Mouse (Mus musculus) heart, postnatal 14 days (tissue): Measurements from ENCODE around the gene Alox5. TPM values are rescaled to one million over a fixed set of nuclear protein-coding genes. Genes with fewer than 3 reads are reported as not detected.

Source experiments
- DNase-seq, 2 experiments: peaks; one replicate each; pipeline ENCODE4 v3.0.0; 2021 to 2022
- intact Hi-C: fragments of 180-260 bp; cut with DNase I; formaldehyde crosslinking; loops from one replicate; pipeline ENCODE4 v1.15.1; 2025
- total RNA-seq, 2 experiments: library from RNA; stranded (reverse); gene quantifications; 2 replicates each; pipeline ENCODE4 v1.2.3; 2021

The Alox5 gene
- total RNA-seq, 2 experiments from 2014 or later, result 5.6 to 7.2 TPM

GRCm38 (mm10) chr6:116419699-116420098 lies 41.3 kb downstream of the Alox5 start:
- intact Hi-C loops, result loop anchor here (5.0 kb wide), 2 partner anchors 153 to 278 kb away; no protein-coding TSS in a partner anchor
- no peak for DNase-seq

GRCm38 (mm10) chr6:116418487-116418886 lies 42.5 kb downstream of the Alox5 start:
- intact Hi-C loops, result loop anchor here (5.0 kb wide), 2 partner anchors 154 to 279 kb away; no protein-coding TSS in a partner anchor
- DNase-seq, result no peak

DNA sequence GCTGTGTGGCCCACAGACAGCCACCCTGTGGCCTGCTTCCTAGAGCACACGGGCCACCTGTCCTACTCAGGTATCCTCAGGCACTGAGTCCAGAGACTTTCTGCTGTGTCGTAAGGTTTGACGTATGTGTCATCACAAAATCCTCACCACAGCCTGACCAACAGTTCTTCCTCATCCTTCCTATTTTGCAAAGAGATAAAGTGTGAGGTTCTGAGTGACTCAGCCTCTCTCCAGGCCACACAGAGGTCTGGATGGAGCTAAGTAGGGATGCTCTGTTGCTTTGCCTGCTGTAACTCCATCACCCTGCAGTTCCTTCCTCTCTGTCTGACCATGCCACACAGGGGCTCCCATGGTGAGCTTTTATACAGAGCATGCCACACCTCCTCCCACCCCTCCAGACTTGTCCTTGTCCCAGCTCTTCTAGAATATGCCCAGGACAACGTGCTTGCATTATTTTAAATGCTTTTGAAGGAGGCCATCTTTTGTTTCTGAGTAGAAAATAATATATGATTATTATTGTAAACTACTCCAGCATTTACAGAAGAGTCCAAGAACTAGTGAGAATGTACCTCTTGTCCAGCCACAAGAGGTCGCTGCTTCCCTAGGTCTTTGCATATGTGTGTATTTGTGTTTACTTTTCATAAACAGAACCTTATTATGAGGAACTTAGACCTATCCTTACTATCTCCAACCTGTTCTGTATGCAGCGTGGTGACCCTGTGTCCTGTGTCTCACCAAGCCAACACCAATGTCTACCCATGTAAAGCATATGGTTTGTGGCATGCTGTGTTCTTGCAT lies 43.3 kb downstream of the Alox5 start:
- intact Hi-C loops, result loop anchor here (5.0 kb wide), 2 partner anchors 155 to 280 kb away; no protein-coding TSS in a partner anchor
- peak in 1 of 2 experiments; percentile 54 for DNase-seq

DNA sequence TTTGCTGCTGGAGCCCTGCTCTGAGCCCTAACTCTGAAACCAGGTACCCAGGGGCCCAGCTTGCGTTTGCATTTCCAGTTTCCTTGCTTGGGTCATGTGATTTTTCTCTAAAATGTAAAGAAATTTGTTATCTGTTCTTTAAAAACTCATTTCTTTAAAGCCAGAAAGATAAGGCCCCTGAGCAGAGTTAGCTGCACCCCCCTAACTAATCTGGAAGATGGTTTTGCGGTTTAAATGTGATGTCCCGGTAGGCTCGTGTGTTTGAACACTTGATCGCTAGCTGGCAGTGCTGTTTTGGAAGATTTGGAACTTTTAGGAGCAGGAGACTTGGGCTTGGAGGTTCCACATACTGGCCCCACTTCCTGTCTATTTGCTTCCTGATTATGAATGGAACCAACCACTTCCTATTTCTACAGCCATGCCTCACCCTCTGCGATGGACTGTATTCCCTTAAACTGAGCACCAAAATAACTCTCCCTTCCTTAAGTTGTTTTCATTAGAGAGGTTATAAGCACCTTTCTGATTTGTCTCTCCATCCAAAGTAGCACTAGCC lies 44.9 kb downstream of the Alox5 start:
- DNase-seq, result no peak

DNA sequence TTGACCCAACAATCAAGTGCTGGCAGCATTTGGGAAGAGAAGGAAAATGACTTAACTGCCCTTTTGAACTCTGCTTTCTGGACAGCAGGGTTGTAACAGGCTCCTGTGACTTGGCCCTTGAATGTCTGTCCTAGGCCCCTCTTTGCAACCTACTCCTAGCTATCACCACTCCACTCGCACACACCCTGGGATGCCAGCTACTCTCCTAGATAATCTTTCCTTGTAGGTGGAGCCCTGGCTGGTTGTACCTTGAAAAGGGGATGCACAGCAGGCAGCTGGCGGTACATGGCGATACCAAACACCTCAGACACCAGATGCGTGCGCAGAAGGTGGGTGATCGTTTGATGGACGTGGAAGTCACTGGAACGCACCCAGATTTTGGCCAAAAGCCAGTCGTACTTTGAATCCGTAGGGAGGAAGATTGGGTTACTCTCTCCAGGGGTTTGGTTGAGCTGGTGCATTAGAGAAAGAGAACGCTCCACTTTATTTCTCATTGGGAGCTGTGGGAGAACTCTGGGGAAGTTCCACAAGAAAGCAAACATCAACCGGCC lies 45.8 kb downstream of the Alox5 start:
- intact Hi-C loops, result loop anchor here (5.0 kb wide), 2 partner anchors 157 to 282 kb away; no protein-coding TSS in a partner anchor

More for the DNA sequence above, 44.9 kb downstream of the Alox5 start:
- intact Hi-C loops, result loop anchor here (5.0 kb wide), 2 partner anchors 156 to 281 kb away; no protein-coding TSS in a partner anchor

GRCm38 (mm10) chr6:116412546-116413325 lies 48.2 kb downstream of the Alox5 start:
- no peak for DNase-seq
- intact Hi-C loops, result no loop called here

More for the DNA sequence above, 45.8 kb downstream of the Alox5 start:
- DNase-seq, result no peak

- intact Hi-C loops, result no loop called here
- no peak for DNase-seq
Observed at GRCm38 (mm10) chr6:116411716-116412115, 49.3 kb downstream of the Alox5 start.

DNA sequence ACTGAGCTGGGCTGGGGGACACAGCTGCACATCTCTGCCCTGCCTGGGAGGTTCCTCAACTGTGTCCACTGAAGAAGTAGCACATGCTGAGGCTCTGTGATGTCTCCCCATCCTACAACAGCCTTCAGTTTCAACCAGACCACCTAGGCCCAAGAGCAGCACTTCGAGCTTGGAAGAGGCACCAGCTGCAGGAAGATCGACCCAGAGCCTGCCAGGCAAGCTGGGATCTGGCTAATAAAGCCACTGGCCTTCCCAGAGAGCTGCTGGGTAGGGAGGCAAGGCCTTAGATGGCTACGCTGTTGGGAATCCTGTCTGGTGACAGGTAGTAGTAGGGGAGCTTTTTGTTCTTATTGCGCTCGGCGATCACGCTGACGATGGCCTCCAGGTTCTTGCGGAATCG lies 50.5 kb downstream of the Alox5 start:
- no peak for DNase-seq
- intact Hi-C loops, result no loop called here

GRCm38 (mm10) chr6:116407956-116408657 lies 52.9 kb downstream of the Alox5 start:
- no peak for DNase-seq
- intact Hi-C loops, result no loop called here

DNA sequence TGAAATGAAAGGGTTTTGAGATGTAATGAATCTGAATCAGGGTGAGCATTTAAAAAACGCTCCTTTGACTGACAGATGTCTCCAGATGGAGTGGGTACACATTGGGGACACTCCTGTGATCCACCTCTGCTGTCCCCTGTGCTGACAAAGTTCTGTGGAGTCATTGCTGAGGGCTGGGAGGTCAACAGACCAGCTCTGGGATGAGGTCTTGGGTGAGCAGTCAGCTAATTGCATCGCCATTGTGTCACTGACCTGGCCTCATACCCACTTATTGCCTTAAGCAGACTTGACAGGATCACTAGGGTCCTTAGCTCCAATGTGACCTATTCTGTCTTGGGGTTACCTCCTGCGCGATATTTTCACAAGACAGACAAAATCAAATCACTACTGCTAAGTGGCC lies 53.8 kb downstream of the Alox5 start:
- intact Hi-C loops, result no loop called here
- DNase-seq, result no peak

DNA sequence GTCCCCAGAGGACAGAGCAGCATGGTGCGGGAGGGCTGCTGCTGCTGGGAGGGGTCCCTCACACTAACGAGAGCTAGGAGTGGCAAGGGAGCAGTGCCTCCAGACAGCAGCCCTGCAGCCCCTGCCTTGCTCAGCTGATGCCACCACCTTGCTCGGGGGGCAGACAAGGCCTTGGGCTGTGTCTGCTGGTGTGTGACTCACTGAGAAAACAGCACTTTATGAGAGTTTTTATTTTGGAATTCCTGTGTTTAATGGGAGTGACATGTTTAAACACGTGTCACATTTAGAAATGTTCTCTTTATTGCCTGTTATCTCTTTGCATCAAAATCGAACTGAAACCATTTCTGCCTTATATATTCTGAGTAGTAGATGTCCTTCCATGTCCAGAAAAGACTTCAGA lies 54.3 kb downstream of the Alox5 start:
- intact Hi-C loops, result no loop called here
- DNase-seq, result no peak

DNA sequence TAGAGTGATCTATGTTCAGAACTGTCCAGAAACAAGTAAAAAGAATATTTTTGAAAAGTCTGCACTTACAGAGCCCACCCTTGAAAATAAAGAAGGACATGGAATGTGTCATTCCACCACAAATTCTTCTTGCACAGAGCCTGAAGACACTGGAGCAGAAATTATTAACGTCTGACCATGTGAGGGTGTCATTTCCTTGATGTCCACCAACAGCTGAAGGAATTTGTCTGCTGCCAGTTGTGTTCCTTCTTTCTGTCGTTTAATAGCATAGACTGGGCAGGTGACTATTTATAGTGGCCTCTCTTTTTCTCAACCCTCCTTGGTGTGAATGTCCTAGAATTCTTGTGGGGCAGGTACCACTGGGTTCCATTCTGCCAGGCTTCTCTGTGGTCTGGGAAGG lies 54.8 kb downstream of the Alox5 start:
- no peak for DNase-seq
- intact Hi-C loops, result no loop called here

DNA sequence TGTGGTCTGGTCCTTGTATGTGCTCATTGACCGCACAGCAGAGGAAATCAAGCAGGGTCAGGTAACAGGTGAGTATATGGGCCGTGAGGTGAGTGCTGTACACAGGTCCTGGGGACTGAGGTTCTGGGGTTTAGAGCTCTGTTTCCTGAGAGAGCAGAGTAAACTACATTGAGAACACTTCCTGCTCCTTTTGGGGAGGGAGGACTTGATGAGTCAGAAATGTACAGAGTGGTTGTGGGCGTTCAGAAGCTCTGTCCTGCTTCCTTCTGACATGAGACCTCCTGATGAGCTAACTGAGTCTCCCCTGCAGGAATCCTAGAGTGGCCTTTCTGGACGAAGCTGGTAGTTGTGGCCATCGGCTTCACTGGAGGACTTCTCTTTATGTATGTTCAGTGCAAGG lies 55.3 kb downstream of the Alox5 start:
- intact Hi-C loops, result no loop called here
- no peak for DNase-seq

DNA sequence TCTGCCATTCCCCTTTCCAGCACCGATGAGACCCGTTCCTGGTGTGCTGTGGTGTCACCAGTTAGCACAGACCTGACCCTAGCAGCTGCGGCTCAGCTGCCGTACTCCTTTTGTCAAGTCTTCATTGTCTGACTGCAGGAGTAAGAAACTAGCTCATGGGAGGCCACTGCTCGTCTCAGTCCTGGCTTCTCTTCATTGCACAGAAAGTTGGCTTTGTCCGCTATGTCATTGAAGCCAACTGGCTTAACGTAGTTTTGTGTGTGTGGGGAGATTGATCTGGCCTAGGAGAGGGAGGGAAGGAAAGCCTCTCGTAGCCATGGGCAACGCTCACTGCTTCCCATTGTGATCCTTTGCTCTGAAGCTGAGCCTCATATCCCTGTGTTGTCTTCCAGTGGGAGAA lies 55.7 kb downstream of the Alox5 start:
- intact Hi-C loops, result no loop called here

DNA sequence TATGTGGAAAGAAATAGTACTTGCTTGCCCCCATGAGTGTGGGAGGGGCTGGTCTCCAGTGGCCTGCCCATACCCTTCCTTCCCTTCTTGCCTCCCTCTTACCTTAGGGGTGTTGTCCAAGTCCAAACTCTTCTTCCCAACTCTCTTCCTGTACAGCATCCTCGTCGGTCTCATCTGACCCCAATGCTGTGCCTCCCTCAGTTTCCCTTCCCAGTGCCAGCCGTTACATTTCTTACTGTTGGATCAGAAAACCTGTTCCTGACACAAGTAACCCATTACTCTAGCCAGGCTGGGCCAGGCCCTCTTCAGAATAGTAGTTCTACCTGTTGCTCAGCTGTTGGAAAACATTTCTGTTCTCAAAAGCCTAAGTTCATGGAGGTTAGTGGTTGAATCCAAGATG lies 58.6 kb downstream of the Alox5 start:
- intact Hi-C loops, result no loop called here
- no peak for DNase-seq

More for the DNA sequence above, 55.7 kb downstream of the Alox5 start:
- DNase-seq, result no peak

DNA sequence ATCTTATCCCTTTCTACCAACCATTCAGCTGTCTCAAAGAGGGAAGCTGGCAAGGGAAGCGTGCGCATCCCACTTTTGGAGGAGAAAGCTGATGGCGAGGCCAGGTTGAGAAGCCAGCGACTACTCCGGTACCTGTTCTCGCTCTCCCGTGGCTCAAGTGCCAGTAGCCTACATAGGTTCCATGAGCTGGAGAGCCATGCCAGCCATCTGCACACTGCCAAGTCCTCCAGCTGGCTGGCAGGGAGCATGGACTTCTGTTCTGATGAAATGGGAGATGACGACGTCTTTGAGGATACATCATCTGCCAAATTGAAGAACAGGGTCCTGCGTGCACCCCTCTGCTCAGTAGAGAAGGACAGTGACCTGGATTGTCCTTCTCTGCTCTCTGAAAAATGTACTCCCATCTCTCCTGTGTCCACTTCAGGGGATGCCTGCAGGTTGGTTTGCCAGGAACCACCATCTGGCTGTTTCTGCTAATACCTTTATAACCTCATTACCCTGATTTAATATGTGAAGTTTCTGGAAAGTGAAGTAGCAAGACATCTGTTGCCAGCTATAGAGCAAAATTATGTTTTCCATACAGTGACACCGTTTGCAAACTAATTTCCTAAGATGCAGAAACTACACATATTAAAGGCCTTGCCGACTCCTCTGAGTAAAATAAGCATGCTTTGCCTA lies 59.1 kb downstream of the Alox5 start:
- no peak for DNase-seq
- intact Hi-C loops, result no loop called here

- intact Hi-C loops, result no loop called here
- DNase-seq, result no peak
Observed at GRCm38 (mm10) chr6:116398136-116398535, 62.8 kb downstream of the Alox5 start.

- intact Hi-C loops, result no loop called here
Observed at GRCm38 (mm10) chr6:116397621-116398020, 63.4 kb downstream of the Alox5 start.

GRCm38 (mm10) chr6:116394916-116395648 lies 65.9 kb downstream of the Alox5 start:
- no peak for DNase-seq
- intact Hi-C loops, result no loop called here

More at GRCm38 (mm10) chr6:116397621-116398020, 63.4 kb downstream of the Alox5 start:
- no peak for DNase-seq
